Mouse (Mus musculus) stomach, postnatal 0 days (tissue): ENCODE data around the gene Trim31. TPM values are rescaled to one million over a fixed set of nuclear protein-coding genes. Genes with fewer than 3 reads are reported as not detected.

Experiments
- ATAC-seq: fragments of 200-750 bp; cut with Nextera tagmentation; 2 replicates; pipeline ENCODE4 v1.8.0; 2017; ENCODE audit not compliant: low FRiP score, low TSS enrichment
- DNase-seq: peaks from one replicate; pipeline ENCODE4 v3.0.0-alpha.2; 2016; ENCODE audit warnings: low spot score
- H3K27ac ChIP-seq: fragments of 300-500 bp; sonication (generic); replicated peaks from 2 replicates; pipeline ENCODE4 v1.5.1; 2014; ENCODE audit warnings: mild to moderate bottlenecking, control low read depth
- H3K27me3 ChIP-seq: fragments of 300-500 bp; sonication (generic); 2 replicates; pipeline ENCODE4 v1.6.1; 2014; ENCODE audit warnings: low read length; ENCODE audit not compliant: control insufficient read depth, insufficient read depth
- H3K36me3 ChIP-seq: fragments of 300-500 bp; sonication (generic); 2 replicates; pipeline ENCODE4 v1.6.1; 2014; ENCODE audit warnings: low read length, mixed read lengths; ENCODE audit not compliant: control insufficient read depth, insufficient read depth
- H3K4me1 ChIP-seq: fragments of 300-500 bp; sonication (generic); replicated peaks from 2 replicates; pipeline ENCODE4 v1.6.1; 2014; ENCODE audit warnings: antibody characterized with exemption; ENCODE audit not compliant: control insufficient read depth, insufficient read depth
- H3K4me2 ChIP-seq: fragments of 300-500 bp; sonication (generic); replicated peaks from 2 replicates; pipeline ENCODE4 v1.6.1; 2014; ENCODE audit warnings: low read depth, mild to moderate bottlenecking, control low read depth, moderate library complexity
- H3K4me3 ChIP-seq: fragments of 300-500 bp; sonication (generic); 2 replicates; pipeline ENCODE4 v1.5.1; 2014; ENCODE audit warnings: low read depth, low read length, control low read depth
- H3K9ac ChIP-seq: fragments of 300-500 bp; sonication (generic); 2 replicates; pipeline ENCODE4 v1.6.1; 2014; ENCODE audit warnings: mild to moderate bottlenecking, low read length, control low read depth, mixed read lengths
- H3K9me3 ChIP-seq: fragments of 300-500 bp; sonication (generic); 2 replicates; pipeline ENCODE4 v1.6.1; 2016; ENCODE audit warnings: low read length; ENCODE audit not compliant: control insufficient read depth
- CTCF ChIP-seq: IDR thresholded peaks from 2 replicates; pipeline ENCODE4 v1.5.1; 2016; ENCODE audit warnings: antibody characterized with exemption, low read depth, mild to moderate bottlenecking, moderate library complexity
- EP300 ChIP-seq: optimal IDR thresholded peaks from 2 replicates; pipeline ENCODE3; 2016; ENCODE audit warnings: antibody characterized with exemption
- WGBS: fragments of 180-500 bp; shearing (Covaris S2); extraction: QIAGEN DNeasy Blood & Tissue Kit; methylation state at CpG from one replicate; pipeline ENCODE4 v1.1.7; 2014; 5-methylcytosine and 5-hydroxymethylcytosine counted together
- polyA plus RNA-seq: library from polyadenylated mRNA; unstranded; fragments of >200 nt; fragmentation: Nextera tagmentation; extraction: Ambion mirVana; gene quantifications from 2 replicates; pipeline ENCODE4 v1.2.1, GENCODE M21; 2015

Trim31 gene
- 1.4 and 1.8 TPM in 2 replicates for polyA plus RNA-seq

- DNase-seq (no peak), ATAC-seq (peak; percentile 45; the same call in 1 of the 2 replicates)
- H3K9me3 ChIP-seq, result no peaks in the 10 kb centered on the region
- no peaks in the 10 kb centered on the region for H3K4me1 ChIP-seq
- no peak for TF ChIP-seq EP300
- no peak for TF ChIP-seq CTCF
- H3K9ac ChIP-seq, result no peak within 1 kb of the TSS
- no peak within 1 kb of the TSS for H3K4me3 ChIP-seq
- H3K27me3 ChIP-seq, result no peaks in the 10 kb centered on the region
- 51% methylated on average over 6 of the region's 6 CpGs for WGBS
- no peak within 1 kb of the TSS for H3K4me2 ChIP-seq
- 0 out of 2 replicates have a peak within 1 kb of the TSS, but pooled peaks have one; percentile 30 for H3K27ac ChIP-seq
- H3K36me3 ChIP-seq, result no peaks in the 10 kb centered on the region
Measured at GRCm38 (mm10) chr17:36897552-36898205, at the start of gene Trim31. TSS of gene Trim31 (plus strand) at chr17:36898118.

- H3K4me3 ChIP-seq, result no peak overlapping the region
- WGBS, result 63% methylated on average over 5 of the region's 5 CpGs
- peak; percentile 43; the same call in 1 of the 2 replicates for ATAC-seq
- TF ChIP-seq EP300 (no peak), CTCF (no peak)
- H3K27ac ChIP-seq, result no peak overlapping the region
- DNase-seq, result no peak
- no peaks in the 10 kb centered on the region for H3K27me3 ChIP-seq
- no peak overlapping the region for H3K9ac ChIP-seq
- no peaks in the 10 kb centered on the region for H3K9me3 ChIP-seq
- H3K4me2 ChIP-seq, result no peak overlapping the region
- no peaks in the 10 kb centered on the region for H3K4me1 ChIP-seq
- H3K36me3 ChIP-seq, result peaks cover 19% of the 10 kb centered on the region
Measured at GRCm38 (mm10) chr17:36848911-36849310, 49.0 kb upstream of the Trim31 start.

GRCm38 (mm10) chr17:36849992-36850391 lies 47.9 kb upstream of the Trim31 start:
- peak; percentile 79 for ATAC-seq

GRCm38 (mm10) chr17:36851200-36851599 lies 46.7 kb upstream of the Trim31 start:
- Histone ChIP-seq H3K27me3 (no peaks in the 10 kb centered on the region), H3K9me3 (no peaks in the 10 kb centered on the region), H3K36me3 (peaks cover 26% of the 10 kb centered on the region), H3K4me1 (no peaks in the 10 kb centered on the region), H3K4me2 (no peak overlapping the region), H3K4me3 (no peak overlapping the region), H3K27ac (no peak overlapping the region), H3K9ac (no peak overlapping the region)
- peak; percentile 36 for DNase-seq
- no peak for TF ChIP-seq EP300
- TF ChIP-seq CTCF, result no peak
- WGBS, result 63% methylated on average over 5 of the region's 5 CpGs
- ATAC-seq, result peak; percentile 13; the same call in 1 of the 2 replicates

More at GRCm38 (mm10) chr17:36849992-36850391, 47.9 kb upstream of the Trim31 start:
- TF ChIP-seq CTCF (no peak), EP300 (no peak)
- Histone ChIP-seq H3K27ac (0 out of 2 replicates have a peak overlapping the region, but pooled peaks have one; percentile 24), H3K9me3 (no peaks in the 10 kb centered on the region), H3K36me3 (peaks cover 26% of the 10 kb centered on the region), H3K4me1 (no peaks in the 10 kb centered on the region), H3K4me2 (no peak overlapping the region), H3K4me3 (no peak overlapping the region), H3K9ac (no peak overlapping the region), H3K27me3 (no peaks in the 10 kb centered on the region)
- DNase-seq, result peak; percentile 58
- WGBS, result 73% methylated on average over 2 of the region's 2 CpGs

DNA sequence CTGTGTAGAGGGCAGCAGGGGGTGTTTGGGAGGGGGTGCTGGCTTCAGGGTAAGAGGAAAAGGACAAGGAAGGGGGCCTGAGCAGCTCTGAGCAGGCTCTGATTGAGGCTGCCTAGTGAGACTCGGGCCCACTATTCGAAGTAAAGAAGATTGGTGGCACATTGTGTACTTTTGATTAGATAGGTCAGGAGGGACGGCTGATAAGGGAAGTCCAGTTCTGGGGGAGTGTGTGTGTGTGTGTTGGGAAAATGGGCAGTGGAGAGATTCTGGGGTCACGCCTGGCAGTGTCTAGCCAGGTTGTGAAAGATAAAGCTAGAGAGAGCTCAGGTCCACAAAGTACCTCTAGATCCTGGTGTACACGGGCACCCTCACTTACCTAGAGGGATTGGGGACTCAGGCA lies 46.3 kb upstream of the Trim31 start:
- no peak for TF ChIP-seq CTCF
- TF ChIP-seq EP300, result no peak
- Histone ChIP-seq H3K9ac (no peak overlapping the region), H3K9me3 (no peaks in the 10 kb centered on the region), H3K27ac (no peak overlapping the region), H3K36me3 (peaks cover 26% of the 10 kb centered on the region), H3K4me1 (no peaks in the 10 kb centered on the region), H3K27me3 (no peaks in the 10 kb centered on the region), H3K4me3 (no peak overlapping the region), H3K4me2 (no peak overlapping the region)
- 62% methylated on average over 5 of the region's 5 CpGs for WGBS
- ATAC-seq (no peak), DNase-seq (no peak)

DNA sequence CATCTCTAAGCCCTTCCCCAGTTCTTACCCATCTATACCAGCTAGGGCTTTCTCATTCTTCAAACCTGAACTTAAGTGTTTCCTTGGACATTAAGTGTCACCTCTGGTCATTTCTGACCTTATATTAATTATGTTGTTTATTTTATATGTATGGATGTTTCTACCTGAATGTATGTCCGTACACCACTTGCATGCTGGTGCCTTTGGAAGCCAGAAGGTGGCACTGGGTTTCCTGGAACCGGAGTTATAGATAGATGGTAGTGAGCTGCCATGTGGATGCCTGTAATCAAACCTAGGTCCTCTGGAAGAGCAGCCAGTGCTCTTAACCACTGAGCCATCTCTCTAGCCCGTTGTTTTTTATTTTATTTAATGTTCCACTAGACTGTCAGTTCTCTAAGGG lies 42.4 kb upstream of the Trim31 start:
- H3K4me2 ChIP-seq, result no peak overlapping the region
- WGBS, result 95% methylated on average over 3 of the region's 3 CpGs
- no peak for DNase-seq
- no peaks in the 10 kb centered on the region for H3K27me3 ChIP-seq
- no peaks in the 10 kb centered on the region for H3K9me3 ChIP-seq
- no peak overlapping the region for H3K4me3 ChIP-seq
- TF ChIP-seq EP300 (no peak), CTCF (no peak)
- no peak overlapping the region for H3K9ac ChIP-seq
- H3K27ac ChIP-seq, result no peak overlapping the region
- H3K36me3 ChIP-seq, result peaks cover 35% of the 10 kb centered on the region
- no peaks in the 10 kb centered on the region for H3K4me1 ChIP-seq
- ATAC-seq, result no peak
